Mouse (Mus musculus) spleen, adult 2 months (tissue): Measurements from ENCODE around the gene Trank1. TPM values are rescaled to one million over a fixed set of nuclear protein-coding genes. Genes with fewer than 3 reads are reported as not detected.

Source experiments
- DNase-seq, 2 experiments: peaks; one replicate each; pipeline versions ENCODE4 v3.0.0 to v3.0.0-alpha.2; 2012 to 2021; ENCODE audit warnings: low spot score in 2 of 2, low read depth in 1 of 2
- H3K27ac ChIP-seq: fragments of 200-500 bp; 2 replicates; pipeline ENCODE4 v1.5.1; 2012; ENCODE audit warnings: low read length, inconsistent platforms; ENCODE audit not compliant: insufficient read depth
- H3K27me3 ChIP-seq: fragments of 200-500 bp; 2 replicates; pipeline ENCODE4 v1.6.1; 2012; ENCODE audit warnings: mild to moderate bottlenecking, moderate library complexity, low read length, inconsistent platforms; ENCODE audit not compliant: control insufficient read depth, insufficient read depth
- H3K36me3 ChIP-seq: fragments of 200-500 bp; 2 replicates; pipeline ENCODE4 v1.6.1; 2012; ENCODE audit warnings: mild to moderate bottlenecking, low read length, inconsistent platforms; ENCODE audit not compliant: control insufficient read depth, insufficient read depth
- H3K4me1 ChIP-seq: fragments of 200-500 bp; 2 replicates; pipeline ENCODE4 v1.6.1; 2011; ENCODE audit warnings: inconsistent platforms; ENCODE audit not compliant: control insufficient read depth, insufficient read depth, insufficient read length
- H3K4me3 ChIP-seq: fragments of 200-500 bp; 2 replicates; pipeline ENCODE4 v1.5.1; 2011; ENCODE audit warnings: mild to moderate bottlenecking, inconsistent platforms; ENCODE audit not compliant: insufficient read depth, insufficient read length; ENCODE audit errors: extremely low read depth
- CTCF ChIP-seq: fragments of 200-500 bp; IDR thresholded peaks from 2 replicates; pipeline ENCODE4 v1.5.1; 2011; ENCODE audit warnings: mild to moderate bottlenecking, inconsistent platforms; ENCODE audit not compliant: insufficient read depth, insufficient read length, insufficient replicate concordance; ENCODE audit errors: extremely low read depth
- POLR2A ChIP-seq: fragments of 200-500 bp; IDR thresholded peaks from 2 replicates; pipeline ENCODE4 v1.6.1; 2011; ENCODE audit warnings: low read depth, low read length, inconsistent platforms
- WGBS: fragments of 180-500 bp; shearing (Covaris S2); methylation state at CpG from one replicate; pipeline ENCODE4 v1.1.7; 2018; 5-methylcytosine and 5-hydroxymethylcytosine counted together
- polyA plus RNA-seq: library from polyadenylated mRNA; depleted of rRNA; stranded (reverse); fragments of >200 nt; gene quantifications from 2 replicates; pipeline ENCODE4 v1.2.3, GENCODE M21; 2012

Gene Trank1
- polyA plus RNA-seq, 1 experiment = not detected

GRCm38 (mm10) chr9:111412471-111413160 lies 101.1 kb downstream of the Trank1 start:
- WGBS = 89% methylated on average over 16 of the region's 16 CpGs
- Histone ChIP-seq H3K36me3 (no peaks in the 10 kb centered on the region), H3K27ac (no peak overlapping the region), H3K27me3 (no peaks in the 10 kb centered on the region), H3K4me1 (no peaks in the 10 kb centered on the region), H3K4me3 (no peak overlapping the region)
- TF ChIP-seq POLR2A (no peak), CTCF (no peak)
- no peak for DNase-seq

GRCm38 (mm10) chr9:111421862-111422261 lies 110.3 kb downstream of the Trank1 start:
- 70% methylated on average over 2 of the region's 2 CpGs for WGBS
- no peak for TF ChIP-seq CTCF
- TF ChIP-seq POLR2A = no peak

GRCm38 (mm10) chr9:111422567-111422966 lies 111.0 kb downstream of the Trank1 start:
- DNase-seq = no peak
- no peaks in the 10 kb centered on the region for H3K36me3 ChIP-seq
- H3K4me3 ChIP-seq = no peak overlapping the region
- WGBS = 85% methylated on average over 5 of the region's 5 CpGs
- H3K27ac ChIP-seq = no peak overlapping the region
- no peak for TF ChIP-seq CTCF
- TF ChIP-seq POLR2A = no peak
- H3K27me3 ChIP-seq = no peaks in the 10 kb centered on the region
- H3K4me1 ChIP-seq = no peaks in the 10 kb centered on the region

More at GRCm38 (mm10) chr9:111421862-111422261, 110.3 kb downstream of the Trank1 start:
- no peak overlapping the region for H3K4me3 ChIP-seq
- H3K27ac ChIP-seq = no peak overlapping the region
- no peaks in the 10 kb centered on the region for H3K4me1 ChIP-seq
- DNase-seq = no peak
- H3K27me3 ChIP-seq = no peaks in the 10 kb centered on the region
- no peaks in the 10 kb centered on the region for H3K36me3 ChIP-seq

GRCm38 (mm10) chr9:111425113-111425512 lies 113.6 kb downstream of the Trank1 start:
- no peaks in the 10 kb centered on the region for H3K27me3 ChIP-seq
- H3K4me1 ChIP-seq = no peaks in the 10 kb centered on the region
- no peak overlapping the region for H3K4me3 ChIP-seq
- WGBS = 79% methylated on average over 6 of the region's 6 CpGs
- TF ChIP-seq CTCF (no peak), POLR2A (no peak)
- no peaks in the 10 kb centered on the region for H3K36me3 ChIP-seq
- H3K27ac ChIP-seq = no peak overlapping the region
- no peak for DNase-seq

- WGBS = 85% methylated on average over 4 of the region's 4 CpGs
- no peaks in the 10 kb centered on the region for H3K4me1 ChIP-seq
These were observed 114.4 kb downstream of the Trank1 start for GRCm38 (mm10) chr9:111425952-111426351.

GRCm38 (mm10) chr9:111427891-111428555 lies 116.5 kb downstream of the Trank1 start:
- no peaks in the 10 kb centered on the region for H3K27me3 ChIP-seq
- 86% methylated on average over 9 of the region's 9 CpGs for WGBS
- no peak overlapping the region for H3K27ac ChIP-seq
- no peaks in the 10 kb centered on the region for H3K36me3 ChIP-seq
- TF ChIP-seq POLR2A (no peak), CTCF (no peak)
- no peak overlapping the region for H3K4me3 ChIP-seq
- DNase-seq = no peak
- no peaks in the 10 kb centered on the region for H3K4me1 ChIP-seq

More at GRCm38 (mm10) chr9:111425952-111426351, 114.4 kb downstream of the Trank1 start:
- no peak for DNase-seq
- Histone ChIP-seq H3K27ac (no peak overlapping the region), H3K36me3 (no peaks in the 10 kb centered on the region), H3K27me3 (no peaks in the 10 kb centered on the region), H3K4me3 (no peak overlapping the region)
- TF ChIP-seq POLR2A (no peak), CTCF (no peak)
